Mouse (Mus musculus) urinary bladder, postnatal 14 days (tissue): ENCODE measurements around the gene Bud13.

Source experiments
- DNase-seq: peaks from one replicate; pipeline ENCODE4 v3.0.0; 2021; ENCODE audit warnings: low spot score

The Bud13 gene

GRCm38 (mm10) chr9:46337852-46338291 lies 55.1 kb downstream of the Bud13 start:
- DNase-seq, result peak; percentile 2

- no peak for DNase-seq
These were observed 55.6 kb downstream of the Bud13 start for GRCm38 (mm10) chr9:46338384-46338783.

- no peak for DNase-seq
These were observed 56.3 kb downstream of the Bud13 start for GRCm38 (mm10) chr9:46339051-46339652.

GRCm38 (mm10) chr9:46345887-46346665 lies 63.3 kb downstream of the Bud13 start:
- no peak for DNase-seq
